Mouse (Mus musculus): ENCODE data around the gene Cnot3.
"Not testable (repeated sequence)": the region's sequence is repeated elsewhere in the genome, so short reads cannot be mapped to it uniquely, and the experiment has no call there.

Cnot3 gene

DNA sequence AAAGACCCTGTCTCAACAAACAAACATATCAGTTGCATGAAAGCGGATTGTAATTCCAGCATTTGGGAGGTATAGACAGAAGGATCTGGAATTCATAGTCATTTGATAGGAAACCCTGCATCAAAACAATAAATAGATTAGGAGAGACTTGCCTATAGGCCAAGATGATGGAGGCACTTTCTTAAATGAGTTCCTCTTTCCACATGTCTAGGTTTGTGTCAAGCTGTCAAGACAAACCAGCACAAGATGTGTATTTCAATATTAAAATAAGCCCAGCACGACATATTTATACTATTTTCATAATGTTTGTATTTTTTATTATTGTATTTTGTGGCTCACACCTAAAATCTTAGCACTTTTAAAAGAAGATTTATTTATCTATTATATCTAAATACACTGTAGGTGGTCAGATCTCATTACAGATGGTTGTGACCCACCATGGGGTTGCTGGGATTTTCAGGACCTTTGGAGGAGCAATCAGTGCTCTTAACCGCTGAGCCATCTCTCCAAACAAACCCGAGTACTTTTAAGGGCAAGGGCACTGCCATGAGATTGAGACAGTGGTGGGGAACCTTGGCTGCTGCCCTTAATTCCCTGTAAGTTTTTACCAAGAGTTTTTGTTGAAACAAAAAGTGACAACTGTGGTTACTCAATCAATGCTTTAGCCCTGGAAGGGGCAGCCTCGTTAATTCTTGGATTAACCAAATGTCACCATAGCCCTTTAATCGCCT, 58.2 kb downstream of the Cnot3 start:
- no peak for DNase-seq

GRCm38 (mm10) chr7:3703879-3704441, 58.9 kb downstream of the Cnot3 start, which contains the start of gene Rps9:
Gene Rps9 (plus strand): TSS chr7:3703993.
- peak; percentile 89 to 93 for DNase-seq

DNA sequence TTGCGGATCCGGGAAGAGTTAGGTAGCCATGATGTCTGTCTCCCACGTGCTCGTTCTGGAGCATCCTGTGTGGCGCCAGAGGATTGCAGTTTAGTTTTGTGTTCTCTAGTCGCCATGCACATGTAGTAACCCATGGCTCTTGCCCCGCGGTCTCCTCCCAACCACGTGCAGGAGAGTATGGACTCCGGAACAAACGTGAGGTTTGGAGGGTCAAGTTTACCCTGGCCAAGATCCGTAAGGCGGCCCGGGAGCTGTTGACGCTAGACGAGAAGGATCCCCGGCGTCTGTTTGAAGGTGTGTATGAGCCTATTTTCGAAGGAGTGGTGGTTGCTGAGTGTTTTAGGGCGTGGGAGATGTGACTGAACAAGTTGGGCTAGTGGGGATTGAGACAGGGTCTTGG, 59.4 kb downstream of the Cnot3 start:
- DNase-seq: no peak

DNA sequence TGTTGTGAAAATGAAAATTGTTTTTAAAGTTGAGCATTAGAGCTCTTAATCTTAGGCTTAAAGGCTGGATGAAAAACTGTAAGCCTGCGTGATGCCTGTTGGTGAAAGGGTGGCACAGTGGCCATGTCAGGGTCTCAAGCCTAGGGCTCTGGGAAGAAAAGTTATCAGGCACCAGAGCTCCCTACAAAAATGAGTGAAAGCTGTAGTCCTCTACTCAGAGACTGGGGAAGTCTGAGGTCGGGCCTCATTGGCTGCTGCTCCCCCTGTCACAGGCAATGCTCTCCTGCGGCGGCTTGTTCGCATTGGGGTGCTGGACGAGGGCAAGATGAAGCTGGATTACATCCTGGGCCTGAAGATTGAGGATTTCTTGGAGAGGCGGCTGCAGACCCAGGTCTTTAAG, 60.4 kb downstream of the Cnot3 start:
- not testable (repeated sequence) for DNase-seq

- DNase-seq: no peak
Measured at GRCm38 (mm10) chr7:3705911-3706310, 60.8 kb downstream of the Cnot3 start.

DNA sequence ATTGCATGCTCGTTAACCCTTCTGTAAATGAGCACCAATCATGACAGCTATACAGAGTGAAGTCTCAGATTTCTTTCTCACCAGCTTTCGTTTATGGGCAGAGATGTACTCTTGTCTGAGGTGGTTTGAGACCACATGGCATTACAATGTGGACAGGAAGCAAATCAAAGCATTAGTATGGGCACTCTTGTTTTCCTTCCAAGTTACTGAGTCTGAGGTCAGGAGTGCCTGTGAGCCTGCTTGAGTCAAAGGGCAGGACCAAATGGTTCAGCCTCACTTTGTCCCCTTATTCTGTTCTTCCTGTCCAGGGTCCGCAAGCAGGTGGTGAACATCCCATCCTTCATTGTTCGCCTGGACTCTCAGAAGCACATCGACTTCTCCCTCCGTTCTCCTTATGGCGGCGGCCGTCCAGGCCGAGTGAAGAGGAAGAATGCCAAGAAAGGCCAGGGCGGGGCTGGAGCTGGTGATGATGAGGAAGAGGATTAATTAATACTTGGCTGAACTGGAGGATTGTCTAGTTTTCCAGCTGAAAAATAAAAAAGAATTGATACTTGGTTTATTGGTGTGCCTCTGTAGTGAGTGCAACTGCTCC, 61.4 kb downstream of the Cnot3 start:
- no peak for DNase-seq

DNA sequence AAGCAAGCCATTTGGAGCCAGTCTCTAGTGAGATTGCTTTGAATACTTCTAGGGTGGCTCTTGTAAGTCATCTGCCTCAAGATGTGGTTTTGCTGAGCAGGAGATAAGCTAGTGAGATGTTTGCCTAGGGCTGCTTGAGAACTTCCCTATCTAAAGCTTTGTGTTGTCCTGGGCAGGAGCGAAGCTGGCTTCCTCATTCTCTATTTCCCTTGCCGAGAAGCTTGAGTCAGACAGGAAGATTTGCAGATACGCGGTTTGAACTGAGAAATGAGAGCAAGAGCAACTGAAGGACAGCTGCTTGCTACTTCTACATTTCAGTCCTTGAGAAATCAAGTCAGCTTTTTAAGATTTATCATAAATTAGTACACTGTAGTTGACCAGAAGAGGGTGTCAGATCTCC, 62.0 kb downstream of the Cnot3 start:
- DNase-seq: no peak

GRCm38 (mm10) chr7:3707568-3708413, 62.7 kb downstream of the Cnot3 start:
- DNase-seq: no peak

DNA sequence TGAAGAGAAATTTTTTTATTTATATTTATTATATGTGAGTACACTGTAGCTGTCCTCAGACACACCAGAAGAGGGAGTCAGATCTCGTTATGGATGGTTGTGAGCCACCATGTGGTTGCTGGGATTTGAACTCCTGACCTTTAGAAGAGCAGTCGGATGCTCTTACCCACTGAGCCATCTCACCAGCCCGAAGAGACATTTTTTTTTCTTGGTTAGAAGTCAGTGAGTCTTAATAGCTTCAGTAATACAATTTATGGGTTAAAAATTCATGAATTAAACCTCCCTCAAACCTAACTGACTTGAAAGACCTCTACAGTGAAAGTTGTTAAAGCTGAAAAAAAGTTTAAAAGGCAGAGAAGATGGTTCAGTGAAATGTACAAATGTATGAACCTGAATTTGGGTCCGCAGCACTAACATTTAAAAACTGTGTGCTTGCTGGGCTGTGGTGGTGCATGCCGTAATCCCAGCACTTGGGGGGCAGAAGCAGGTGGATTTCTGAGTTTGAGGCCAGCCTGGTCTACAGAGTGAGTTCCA, 63.4 kb downstream of the Cnot3 start:
- DNase-seq: not testable (repeated sequence)

DNA sequence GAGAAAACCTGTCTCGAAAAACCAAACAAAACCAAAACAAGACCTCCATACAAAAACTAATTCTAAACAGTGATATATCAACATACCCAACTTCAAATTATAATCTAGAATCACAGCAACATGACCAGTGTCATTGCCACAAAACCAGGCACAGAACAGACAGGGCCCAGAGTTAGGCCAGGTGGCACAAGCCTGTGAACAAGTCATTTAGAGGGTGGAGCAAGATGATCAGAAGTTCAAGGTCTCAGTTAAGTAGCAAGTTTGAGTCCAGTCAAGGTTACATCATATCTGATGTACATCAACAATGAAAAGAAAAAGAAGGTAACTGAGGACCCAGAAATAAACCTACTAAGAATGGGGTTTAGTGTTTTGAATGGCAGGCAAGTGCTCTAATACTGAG, 63.9 kb downstream of the Cnot3 start:
- no peak for DNase-seq
